Mouse (Mus musculus) lung, embryonic 16.5 days (tissue): Measurements from ENCODE around the gene Rem1. TPM values are rescaled to one million over a fixed set of nuclear protein-coding genes. Genes with fewer than 3 reads are reported as not detected.

Source experiments
- ATAC-seq: fragments of 200-750 bp; cut with Nextera tagmentation; 2 replicates; pipeline ENCODE4 v1.8.0; 2017; ENCODE audit warnings: low read depth, mild to moderate bottlenecking, moderate library complexity
- H3K27ac ChIP-seq: fragments of 300-500 bp; sonication (generic); 2 replicates; pipeline ENCODE4 v1.5.1; 2014; ENCODE audit warnings: mild to moderate bottlenecking, control low read depth, low read length
- H3K27me3 ChIP-seq: fragments of 300-500 bp; sonication (generic); 2 replicates; pipeline ENCODE4 v1.6.1; 2014; ENCODE audit warnings: low read depth, low read length, mixed read lengths; ENCODE audit not compliant: control insufficient read depth, insufficient read depth
- H3K36me3 ChIP-seq: fragments of 300-500 bp; sonication (generic); 2 replicates; pipeline ENCODE4 v1.6.1; 2014; ENCODE audit warnings: low read length; ENCODE audit not compliant: control insufficient read depth, insufficient read depth
- H3K4me1 ChIP-seq: fragments of 300-500 bp; sonication (generic); replicated peaks from 2 replicates; pipeline ENCODE4 v1.6.1; 2014; ENCODE audit warnings: low read length, mixed read lengths; ENCODE audit not compliant: control insufficient read depth, insufficient read depth
- H3K4me2 ChIP-seq: fragments of 300-500 bp; sonication (generic); 2 replicates; pipeline ENCODE4 v1.6.1; 2014; ENCODE audit warnings: low read depth, low read length, control low read depth
- H3K4me3 ChIP-seq: fragments of 300-500 bp; sonication (generic); 2 replicates; pipeline ENCODE4 v1.5.1; 2014; ENCODE audit warnings: mild to moderate bottlenecking, low read length, control low read depth
- H3K9ac ChIP-seq: fragments of 300-500 bp; sonication (generic); 2 replicates; pipeline ENCODE4 v1.6.1; 2014; ENCODE audit warnings: low read length, control low read depth
- H3K9me3 ChIP-seq: fragments of 300-500 bp; sonication (generic); 2 replicates; pipeline ENCODE4 v1.6.1; 2016; ENCODE audit warnings: low read length; ENCODE audit not compliant: control insufficient read depth
- WGBS: fragments of 180-500 bp; shearing (Covaris S2); extraction: QIAGEN DNeasy Blood & Tissue Kit; methylation state at CpG from one replicate; pipeline ENCODE4 v1.1.7; 2014; 5-methylcytosine and 5-hydroxymethylcytosine counted together
- polyA plus RNA-seq: library from polyadenylated mRNA; unstranded; fragments of >200 nt; fragmentation: Nextera tagmentation; extraction: Ambion mirVana; gene quantifications from 2 replicates; pipeline ENCODE4 v1.2.1, GENCODE M21; 2015

The Rem1 gene
- polyA plus RNA-seq, 1 experiment from 2014 or later, result 8.4 TPM

DNA sequence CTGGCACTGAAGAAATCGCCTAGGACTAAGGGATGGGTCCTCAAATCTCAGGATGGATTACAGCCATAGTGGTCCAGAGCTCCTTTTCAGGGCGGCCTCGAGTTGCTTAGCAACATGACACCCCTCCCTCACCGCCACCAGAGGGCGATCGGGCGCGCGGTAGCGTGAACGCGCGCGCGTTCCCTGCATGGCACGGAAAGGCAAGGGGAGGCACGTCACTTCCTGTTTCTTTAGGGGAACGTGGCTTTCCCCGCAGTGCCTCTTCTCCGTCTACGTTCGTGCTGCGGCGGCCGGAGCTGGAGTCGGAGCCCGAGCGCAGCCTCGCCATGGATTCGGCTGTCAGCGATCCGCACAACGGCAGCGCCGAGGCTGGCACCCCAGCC is 42.5 kb downstream of the Rem1 start, which contains the start of gene H13:
H13 (plus strand) TSS at position 206 of the 383 bp plus-strand sequence.
- Histone ChIP-seq H3K9ac (peak within 1 kb of the TSS; percentile 95), H3K4me2 (peak within 1 kb of the TSS; percentile 71), H3K9me3 (no peaks in the 10 kb centered on the region), H3K27ac (peak within 1 kb of the TSS; percentile 90), H3K36me3 (peaks cover 3% of the 10 kb centered on the region; the same call in 1 of the 2 replicates), H3K4me3 (peak within 1 kb of the TSS; percentile 88), H3K4me1 (peaks cover 28% of the 10 kb centered on the region), H3K27me3 (no peaks in the 10 kb centered on the region)
- ATAC-seq, result peak; percentile 83
- WGBS, result 0% methylated on average over 35 of the region's 35 CpGs

DNA sequence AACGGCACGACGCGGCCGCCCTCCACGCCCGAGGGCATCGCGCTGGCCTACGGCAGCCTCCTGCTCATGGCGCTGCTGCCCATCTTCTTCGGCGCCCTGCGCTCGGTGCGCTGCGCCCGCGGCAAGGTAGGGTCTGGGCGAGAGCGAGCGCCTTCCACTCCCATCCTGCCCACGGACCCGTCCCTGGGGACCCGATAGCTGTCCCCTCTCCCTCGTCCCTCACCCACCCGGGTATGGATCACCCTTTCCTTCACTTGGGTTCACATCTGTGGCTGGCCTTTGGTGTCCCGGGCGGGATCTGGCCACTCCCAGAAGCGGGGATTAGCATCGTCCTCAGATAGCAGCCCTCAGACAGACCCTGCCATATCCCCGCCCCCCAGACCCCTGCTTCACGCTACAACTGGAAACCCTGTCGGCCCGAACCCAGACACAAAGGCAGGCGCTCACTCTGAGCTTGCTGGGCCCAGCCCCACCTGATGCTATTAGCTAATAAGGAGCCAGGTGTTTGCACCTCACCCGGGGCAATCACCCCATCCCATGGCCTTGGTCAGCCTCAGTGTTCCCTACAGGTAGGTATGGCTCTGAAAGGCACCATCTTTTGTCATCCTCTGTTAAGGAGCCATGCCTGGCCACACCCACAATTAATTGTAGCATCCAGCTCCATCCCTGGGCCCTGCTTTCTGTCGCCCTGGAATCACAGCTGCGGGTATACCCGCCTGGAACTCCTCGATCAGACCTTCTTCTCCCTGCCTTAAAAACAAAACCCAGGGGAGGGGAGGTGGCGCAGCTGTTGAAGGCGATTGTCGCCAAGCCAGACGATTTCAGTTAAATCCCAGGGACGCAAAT is 43.1 kb downstream of the Rem1 start:
- Histone ChIP-seq H3K4me2 (peak overlapping the region; percentile 71), H3K27me3 (no peaks in the 10 kb centered on the region), H3K36me3 (peaks cover 3% of the 10 kb centered on the region; the same call in 1 of the 2 replicates), H3K4me1 (peaks cover 28% of the 10 kb centered on the region), H3K27ac (peak overlapping the region; percentile 90), H3K9me3 (no peaks in the 10 kb centered on the region), H3K9ac (peak overlapping the region; percentile 95), H3K4me3 (peak overlapping the region; percentile 88)
- under 1% methylated on average over 46 of the region's 46 CpGs for WGBS
- ATAC-seq, result peak; percentile 65

DNA sequence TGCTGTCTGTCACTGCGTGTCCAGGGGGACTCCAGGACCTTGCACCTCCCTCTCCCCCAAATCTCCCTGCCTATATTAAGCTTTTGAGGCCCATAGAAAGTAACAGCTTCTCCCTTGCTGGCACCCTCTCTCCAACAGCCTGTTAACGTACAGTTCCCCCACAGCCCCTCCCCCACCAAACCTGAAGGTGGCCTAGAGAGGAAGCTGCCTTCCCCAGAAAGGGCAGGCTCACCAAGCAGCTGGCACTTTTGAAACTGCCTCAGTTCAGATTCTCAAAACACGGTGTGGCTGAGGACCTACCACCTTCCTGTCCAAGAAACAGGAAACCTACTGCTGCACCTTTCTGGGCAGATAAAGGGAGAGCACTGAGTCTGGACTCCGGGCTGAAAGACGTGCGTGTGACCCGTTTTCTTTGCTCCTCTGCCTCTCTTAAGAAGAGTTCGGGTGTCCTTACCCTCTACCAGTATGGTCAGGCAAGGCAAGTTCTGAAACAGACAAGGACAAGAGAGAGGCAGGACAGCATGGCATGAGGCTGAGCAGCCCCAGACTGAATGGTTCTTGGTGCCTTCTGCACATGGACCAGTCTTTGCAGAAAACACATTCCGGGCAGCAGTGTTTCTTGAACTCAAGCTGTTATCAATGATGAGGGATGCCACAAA is 44.4 kb downstream of the Rem1 start:
- H3K4me2 ChIP-seq, result peak overlapping the region; percentile 71
- WGBS, result 32% methylated on average over 9 of the region's 9 CpGs
- H3K4me3 ChIP-seq, result peak overlapping the region; percentile 88
- H3K9ac ChIP-seq, result peak overlapping the region; percentile 95
- H3K27me3 ChIP-seq, result no peaks in the 10 kb centered on the region
- H3K9me3 ChIP-seq, result no peaks in the 10 kb centered on the region
- H3K36me3 ChIP-seq, result peaks cover 13% of the 10 kb centered on the region
- peak overlapping the region; percentile 44; the same call in 1 of the 2 replicates for H3K27ac ChIP-seq
- ATAC-seq, result no peak
- H3K4me1 ChIP-seq, result peaks cover 28% of the 10 kb centered on the region

DNA sequence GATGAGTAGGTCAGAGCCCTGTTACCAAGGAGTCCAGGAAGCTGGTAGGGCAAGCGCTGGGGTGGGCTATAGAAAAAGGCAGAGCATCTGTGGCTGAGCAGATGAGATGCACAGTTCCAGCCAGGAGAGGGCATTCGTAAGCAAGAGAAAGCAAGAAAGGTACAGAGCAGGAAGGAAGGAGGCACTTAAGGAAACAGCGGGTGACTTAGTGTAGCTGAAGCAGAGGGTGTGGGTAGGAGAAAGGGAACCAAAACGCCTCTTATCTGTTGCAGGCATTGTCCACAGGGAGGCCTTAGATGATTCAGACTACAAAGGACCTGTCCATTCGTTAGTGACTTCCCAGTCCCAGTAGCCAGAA is 44.9 kb downstream of the Rem1 start:
- Histone ChIP-seq H3K27ac (peak overlapping the region; percentile 33), H3K9ac (peak overlapping the region; percentile 29; the same call in 1 of the 2 replicates), H3K36me3 (peaks cover 16% of the 10 kb centered on the region), H3K4me3 (peak overlapping the region; percentile 88), H3K27me3 (no peaks in the 10 kb centered on the region), H3K9me3 (no peaks in the 10 kb centered on the region), H3K4me2 (peak overlapping the region; percentile 71), H3K4me1 (peaks cover 28% of the 10 kb centered on the region)
- WGBS, result 12% methylated on average over 5 of the region's 5 CpGs
- peak; percentile 45 for ATAC-seq

DNA sequence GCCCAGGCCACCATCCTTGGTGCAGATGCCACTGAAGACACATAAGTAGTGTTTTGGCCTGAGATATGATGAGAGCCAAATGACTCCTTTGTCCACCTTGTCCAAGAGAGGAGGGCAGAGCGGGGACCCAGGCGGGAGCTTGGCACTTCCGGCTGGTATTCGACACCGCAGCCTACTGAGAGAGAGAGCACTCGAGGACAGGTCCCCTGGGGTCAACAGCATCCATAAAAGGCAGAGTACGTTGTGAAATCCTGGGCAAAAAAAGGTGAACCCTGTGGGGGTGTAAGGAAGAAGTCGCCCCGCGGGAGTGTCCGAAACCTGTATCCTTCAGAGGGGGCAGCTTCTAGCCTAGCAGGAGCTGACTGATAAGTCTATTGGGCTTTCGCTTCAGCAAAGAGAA is 45.4 kb downstream of the Rem1 start:
- H3K27ac ChIP-seq, result no peak overlapping the region
- H3K36me3 ChIP-seq, result peaks cover 19% of the 10 kb centered on the region
- peak overlapping the region; percentile 71; the same call in 1 of the 2 replicates for H3K4me2 ChIP-seq
- peaks cover 28% of the 10 kb centered on the region for H3K4me1 ChIP-seq
- H3K9me3 ChIP-seq, result no peaks in the 10 kb centered on the region
- peak overlapping the region; percentile 29; the same call in 1 of the 2 replicates for H3K9ac ChIP-seq
- H3K4me3 ChIP-seq, result no peak overlapping the region
- ATAC-seq, result no peak
- WGBS, result 72% methylated on average over 12 of the region's 12 CpGs
- H3K27me3 ChIP-seq, result no peaks in the 10 kb centered on the region

DNA sequence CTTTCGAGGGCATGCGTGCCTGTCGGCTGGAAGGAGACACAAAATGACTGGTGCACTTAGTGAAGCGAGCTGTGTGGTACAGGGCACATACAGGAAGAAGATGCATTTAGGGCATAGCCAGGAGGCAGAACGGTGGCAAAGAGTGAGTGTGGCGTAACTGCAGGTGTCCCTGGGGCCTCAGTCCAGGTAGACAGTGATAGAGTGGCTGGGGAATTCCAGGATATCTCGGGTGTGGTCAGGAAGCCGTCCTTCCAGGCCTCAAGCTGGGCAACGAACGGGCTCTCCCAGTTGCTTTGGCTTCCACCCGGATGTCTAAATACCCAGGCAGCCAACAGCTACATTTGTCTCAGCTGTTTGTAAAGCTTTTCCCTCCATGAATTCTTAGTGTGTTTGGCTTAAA is 47.4 kb downstream of the Rem1 start:
- ATAC-seq, result no peak
- no peaks in the 10 kb centered on the region for H3K9me3 ChIP-seq
- WGBS, result 74% methylated on average over 11 of the region's 11 CpGs
- no peaks in the 10 kb centered on the region for H3K27me3 ChIP-seq
- H3K4me1 ChIP-seq, result peaks cover 28% of the 10 kb centered on the region
- peaks cover 31% of the 10 kb centered on the region for H3K36me3 ChIP-seq
- no peak overlapping the region for H3K27ac ChIP-seq
- H3K4me2 ChIP-seq, result no peak overlapping the region
- H3K4me3 ChIP-seq, result no peak overlapping the region
- 0 out of 2 replicates have a peak overlapping the region, but pooled peaks have one; percentile 3 for H3K9ac ChIP-seq

DNA sequence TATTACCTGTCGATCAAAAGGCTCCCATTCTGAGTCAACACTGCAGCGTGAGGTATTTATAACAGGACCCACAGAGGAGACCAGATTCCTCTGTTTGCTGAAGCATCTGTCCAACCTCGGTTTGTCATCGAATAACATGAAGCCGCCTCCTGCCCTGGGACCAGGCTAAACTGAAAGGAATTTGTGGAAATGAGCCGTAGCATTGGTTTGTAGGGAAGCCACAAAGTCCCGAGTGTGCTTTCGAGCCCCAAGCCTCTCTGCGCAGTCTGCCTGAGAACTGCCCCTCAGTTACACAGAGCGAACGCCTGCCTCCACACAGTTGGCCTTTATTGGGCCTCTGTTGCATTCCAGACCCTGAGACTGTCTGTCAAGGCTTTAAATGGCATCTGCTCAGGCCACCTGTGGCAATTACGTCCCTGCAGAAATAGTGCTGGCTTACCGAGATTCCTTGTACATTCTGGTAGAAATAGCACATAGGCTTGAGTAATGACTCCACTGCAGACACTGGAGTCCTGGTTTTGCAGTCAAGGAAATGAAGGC is 48.6 kb downstream of the Rem1 start:
- no peak for ATAC-seq
- H3K36me3 ChIP-seq, result peaks cover 38% of the 10 kb centered on the region
- H3K27ac ChIP-seq, result no peak overlapping the region
- H3K4me2 ChIP-seq, result no peak overlapping the region
- H3K9ac ChIP-seq, result no peak overlapping the region
- no peaks in the 10 kb centered on the region for H3K27me3 ChIP-seq
- H3K4me3 ChIP-seq, result no peak overlapping the region
- H3K4me1 ChIP-seq, result peaks cover 26% of the 10 kb centered on the region
- WGBS, result 85% methylated on average over 13 of the region's 13 CpGs
- H3K9me3 ChIP-seq, result no peaks in the 10 kb centered on the region

DNA sequence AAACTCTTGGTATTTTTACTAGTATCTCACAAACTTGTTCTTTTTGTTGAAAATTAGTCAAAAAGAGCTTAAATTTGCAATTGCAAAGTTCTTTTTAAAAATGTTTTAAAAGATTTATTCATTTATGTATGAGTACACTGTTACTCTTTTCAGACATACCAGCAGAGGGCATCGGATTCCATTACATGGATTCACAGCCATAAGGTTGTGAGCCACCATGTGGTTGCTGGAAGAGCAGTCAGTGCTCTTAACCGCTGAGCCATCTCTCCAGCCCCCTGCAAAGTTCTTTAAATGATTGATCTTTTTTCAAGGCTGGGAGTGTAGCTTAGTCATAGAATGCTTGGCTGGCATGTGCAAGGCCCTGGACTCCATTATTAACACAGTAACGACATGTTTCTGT is 51.6 kb downstream of the Rem1 start:
- H3K4me1 ChIP-seq, result 0 out of 2 replicates have a peak, but pooled peaks cover 3% of the 10 kb centered on the region
- 57% methylated on average over 3 of the region's 3 CpGs for WGBS
- H3K4me3 ChIP-seq, result no peak overlapping the region
- ATAC-seq, result 0 out of 2 replicates have a peak, but pooled peaks have one; percentile 66
- H3K9ac ChIP-seq, result no peak overlapping the region
- H3K27me3 ChIP-seq, result no peaks in the 10 kb centered on the region
- H3K9me3 ChIP-seq, result no peaks in the 10 kb centered on the region
- H3K36me3 ChIP-seq, result peaks cover 58% of the 10 kb centered on the region
- H3K27ac ChIP-seq, result no peak overlapping the region
- H3K4me2 ChIP-seq, result no peak overlapping the region

DNA sequence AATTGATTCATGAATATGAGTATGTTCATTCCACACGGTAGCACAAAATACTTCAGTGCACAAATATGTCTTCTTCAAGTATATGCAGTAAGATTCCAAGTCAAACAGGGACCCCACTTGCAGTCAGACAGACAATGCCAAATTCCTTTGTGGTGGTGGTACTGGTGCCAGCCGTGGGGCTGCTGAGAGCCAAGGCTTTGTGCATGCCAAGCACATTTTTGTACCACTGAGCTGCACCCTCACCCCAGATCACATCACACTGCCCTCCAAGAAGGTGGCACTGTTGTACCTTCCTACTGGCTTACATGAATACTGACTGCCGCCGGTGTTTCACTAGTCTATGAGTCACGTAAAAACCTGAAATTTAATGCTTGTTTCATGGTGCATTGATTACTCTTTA is 52.2 kb downstream of the Rem1 start:
- ATAC-seq, result no peak
- 87% methylated on average over 5 of the region's 5 CpGs for WGBS
- Histone ChIP-seq H3K4me1 (0 out of 2 replicates have a peak, but pooled peaks cover 2% of the 10 kb centered on the region), H3K9ac (no peak overlapping the region), H3K27me3 (no peaks in the 10 kb centered on the region), H3K27ac (no peak overlapping the region), H3K9me3 (no peaks in the 10 kb centered on the region), H3K4me3 (no peak overlapping the region), H3K36me3 (peaks cover 62% of the 10 kb centered on the region), H3K4me2 (no peak overlapping the region)
